Mouse (Mus musculus) skeletal muscle tissue, adult 2 months (tissue): Measurements from ENCODE around the gene Nfib.

Source experiments
- DNase-seq: peaks from one replicate; pipeline ENCODE4 v3.0.0-alpha.2; 2012; ENCODE audit warnings: low read depth, low spot score

The Nfib gene

DNA sequence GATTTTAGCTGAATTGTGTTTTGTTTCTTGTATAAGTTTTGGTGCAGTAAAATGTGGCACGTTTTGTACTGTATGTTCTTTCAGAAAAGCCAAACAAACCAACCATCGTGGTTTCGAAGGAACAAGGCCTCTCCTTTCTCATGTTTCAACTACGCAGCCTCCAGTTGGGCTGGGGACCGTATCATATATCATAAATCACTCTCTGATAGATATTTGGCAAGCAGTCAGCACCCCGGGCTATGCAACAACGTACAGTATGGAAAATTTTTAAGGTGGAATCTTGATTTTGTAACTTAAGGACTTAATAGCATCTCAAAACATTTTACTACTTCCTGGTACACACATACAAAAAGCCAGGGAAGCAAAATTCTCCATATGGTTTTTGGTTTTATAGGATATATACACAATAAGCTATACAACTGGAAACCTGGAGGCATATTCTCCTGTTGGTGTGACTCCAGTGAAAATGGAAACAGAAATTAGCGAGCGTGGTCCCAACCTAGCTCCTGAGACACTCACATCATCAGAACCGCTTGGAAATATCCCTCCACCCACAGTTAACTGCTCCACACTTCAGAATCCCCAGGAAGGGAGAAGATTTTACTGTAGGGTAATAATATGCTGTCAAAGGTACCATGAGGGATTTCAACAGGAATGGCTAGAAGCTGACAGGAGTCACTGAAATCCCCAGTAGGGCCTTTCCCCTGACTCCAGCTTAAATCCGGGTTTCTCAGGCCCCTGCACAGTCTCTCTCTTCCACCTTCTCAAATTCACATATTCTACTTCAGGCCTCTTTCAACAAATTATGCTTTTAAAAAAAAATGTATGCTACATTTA is 455.8 kb downstream of the Nfib start:
- DNase-seq, result no peak

DNA sequence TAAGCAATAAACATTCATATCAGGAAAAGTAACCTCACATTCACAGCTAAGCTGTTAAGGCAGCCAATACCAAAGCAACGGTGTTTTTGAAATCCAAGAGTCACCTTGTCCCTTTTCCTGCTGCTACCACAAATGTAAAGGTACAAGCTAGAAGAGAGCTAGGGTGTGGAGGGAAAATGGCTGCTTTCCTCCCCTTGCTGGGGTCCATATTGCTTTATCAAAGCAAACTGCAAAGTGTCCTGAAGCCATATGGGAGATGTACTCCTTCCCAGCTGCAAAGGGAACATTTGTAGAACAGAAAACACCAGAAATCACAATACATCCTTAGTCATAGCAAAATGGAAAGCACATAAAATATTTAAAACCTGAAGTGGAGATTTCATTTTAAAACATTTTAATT is 456.6 kb downstream of the Nfib start:
- DNase-seq, result no peak

DNA sequence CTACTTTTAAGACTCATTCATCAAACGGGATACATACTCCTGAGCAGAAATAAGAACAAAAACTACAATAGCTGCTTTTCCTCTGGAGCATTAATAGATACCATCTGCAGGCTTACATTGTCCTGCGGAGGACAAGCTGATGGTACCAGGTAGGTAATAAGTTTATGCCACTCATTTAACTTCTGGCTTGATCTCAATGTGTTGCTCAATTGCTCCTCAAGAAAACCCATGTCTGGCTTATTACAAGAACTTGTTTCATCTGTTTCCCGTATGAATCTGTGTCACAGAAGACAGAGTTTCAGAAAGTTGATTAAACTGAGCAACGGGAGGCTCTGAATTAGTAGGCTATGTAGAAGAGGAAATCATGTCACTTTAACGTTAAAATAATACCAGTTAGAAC is 457.5 kb downstream of the Nfib start:
- DNase-seq, result no peak

DNA sequence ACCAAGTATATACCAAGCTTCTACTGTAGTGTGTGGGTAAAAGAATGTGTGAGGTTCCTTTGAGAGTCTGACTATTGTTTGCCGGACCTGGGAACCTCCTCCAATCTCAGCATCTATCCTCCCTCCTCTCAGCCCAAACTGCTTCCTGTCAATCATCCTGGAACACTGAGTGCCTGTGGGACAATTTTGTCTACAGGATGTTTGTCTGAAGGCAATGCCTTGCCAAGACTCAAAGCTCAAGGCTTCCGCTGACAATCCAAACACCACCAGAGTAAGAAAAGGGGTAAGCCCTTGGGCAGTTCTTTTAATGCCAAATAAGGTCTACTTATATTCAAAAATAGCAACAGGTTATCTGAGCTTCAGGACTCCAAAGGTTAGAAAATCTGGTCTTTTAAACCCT is 459.3 kb downstream of the Nfib start:
- peak; percentile 15 for DNase-seq
